In genomic region chr12:8462533-8462932, GRCm38 (mm10) we compare ENCODE assay signal across 34 mouse cellular contexts.
"Had no signal": no experiment of that assay in that cellular context is flagged by ENCODE, and none has a peak within 500 bp of the region (broad histone marks: within the 10 kb centered on the region; RNA-seq: fewer than 3 reads in every experiment).

No protein-coding gene starts in this region.

- H3K9me3 ChIP-seq: heart, embryonic 12.5 days; heart, embryonic 13.5 days; heart, embryonic 15.5 days; hindbrain, embryonic 10.5 days; hindbrain, embryonic 12.5 days; hindbrain, embryonic 13.5 days; hindbrain, embryonic 15.5 days; intestine, embryonic 15.5 days; kidney, embryonic 15.5 days had no signal

- H3K9ac ChIP-seq: heart, embryonic 12.5 days; heart, embryonic 13.5 days; heart, embryonic 15.5 days; hindbrain, embryonic 12.5 days; hindbrain, embryonic 13.5 days; hindbrain, embryonic 14.5 days; hindbrain, embryonic 15.5 days; intestine, embryonic 15.5 days; kidney, embryonic 15.5 days had no signal

- H3K36me3 ChIP-seq: heart, embryonic 12.5 days; heart, embryonic 13.5 days; heart, embryonic 15.5 days; hindbrain, embryonic 10.5 days; hindbrain, embryonic 12.5 days; hindbrain, embryonic 13.5 days; hindbrain, embryonic 15.5 days; intestine, embryonic 15.5 days; kidney, embryonic 15.5 days had no signal

- H3K27ac ChIP-seq: heart, embryonic 13.5 days; heart, embryonic 15.5 days; hindbrain, embryonic 10.5 days; hindbrain, embryonic 12.5 days; hindbrain, embryonic 14.5 days; hindbrain, embryonic 15.5 days; hindbrain, postnatal 0 days; intestine, embryonic 15.5 days; kidney, embryonic 15.5 days; kidney, postnatal 0 days; layer of hippocampus, adult 2 months; left cerebral cortex, adult 2 months had no signal

- H3K27me3 ChIP-seq: heart, embryonic 12.5 days; heart, embryonic 13.5 days; heart, embryonic 15.5 days; hindbrain, embryonic 13.5 days; hindbrain, embryonic 15.5 days; intestine, embryonic 15.5 days had no signal

- H3K4me2 ChIP-seq: heart, embryonic 12.5 days; heart, embryonic 13.5 days; heart, embryonic 15.5 days; hindbrain, embryonic 12.5 days; hindbrain, embryonic 13.5 days; hindbrain, embryonic 14.5 days; hindbrain, embryonic 15.5 days; intestine, embryonic 15.5 days; kidney, embryonic 15.5 days had no signal

- H3K4me1 ChIP-seq: heart, embryonic 15.5 days had no signal

- ATAC-seq: hindbrain, embryonic 16.5 days; hindbrain, postnatal 0 days; inflammation-experienced regulatory T-cells, adult 6 months; intestine, embryonic 15.5 days; intestine, embryonic 16.5 days; intestine, postnatal 0 days had no signal

- H3K4me3 ChIP-seq: heart, embryonic 12.5 days; heart, embryonic 13.5 days; heart, embryonic 15.5 days; hindbrain, embryonic 10.5 days; hindbrain, embryonic 12.5 days; hindbrain, embryonic 13.5 days; hindbrain, embryonic 15.5 days; intestine, embryonic 15.5 days; kidney, embryonic 15.5 days; layer of hippocampus, adult 2 months; left cerebral cortex, adult 2 months had no signal

- DNase-seq: heart, postnatal 10 days; heart, postnatal 14 days; heart, postnatal 36 days; heart, postnatal 4 days; kidney, adult 11 months; kidney, adult 18-20 months; kidney, adult 2 months; kidney, adult 8-10 months; kidney, adult 9 months; kidney, postnatal 10 days; kidney, postnatal 14 days; kidney, postnatal 25 days; kidney, postnatal 36 days; kidney, postnatal 4 days; layer of hippocampus, adult 9-11 months; layer of hippocampus, postnatal 36 days had no signal
